ENCODE assay signal across 8 mouse cellular contexts in the genomic region with DNA sequence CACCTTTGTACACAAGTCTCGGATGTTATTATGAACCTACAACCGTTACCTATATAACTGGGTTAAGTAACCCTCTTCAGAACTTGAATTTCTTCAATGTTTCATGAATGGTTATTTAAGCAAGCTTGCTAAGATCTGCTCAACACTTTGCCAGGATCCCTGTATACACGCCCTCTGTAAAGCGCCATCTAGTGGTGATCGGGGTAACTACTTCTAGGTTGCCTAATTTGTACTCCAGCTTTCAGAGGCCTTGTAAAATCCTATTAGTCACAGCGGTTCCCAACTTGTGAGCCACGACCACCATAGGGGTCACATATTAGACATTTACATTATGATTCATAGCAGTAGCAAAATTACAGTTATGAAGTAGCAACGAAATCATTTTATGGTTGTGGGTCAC. TPM values are rescaled to one million over a fixed set of nuclear protein-coding genes. Genes with fewer than 3 reads are reported as not detected.
DNase-seq lines count a peak whose midpoint lies in the region; ATAC-seq and TF ChIP-seq lines count a peak whose summit lies in the region.

No protein-coding gene starts in this region.

- no peak overlapping the region for H3K4me2 ChIP-seq in intestine, postnatal 0 days (replicated peaks; ENCODE audit: low read depth)
- H3K4me2 ChIP-seq in midbrain, embryonic 16.5 days (ENCODE audit: low read length), result no peak overlapping the region

- no peak overlapping the region for H3K27ac ChIP-seq in intestine, postnatal 0 days (ENCODE audit: low read depth, low read length)
- H3K27ac ChIP-seq in limb, embryonic 10.5 days, result no peak overlapping the region
- H3K27ac ChIP-seq in midbrain, embryonic 16.5 days (ENCODE audit: low read length), result no peak overlapping the region

- DNase-seq in A20 (ENCODE audit: low read depth, low spot score) (peak; percentile 73), adipocyte (ENCODE audit: low spot score) (peak; percentile 83)
- peak; percentile 84 for DNase-seq in embryo, embryonic 10 days (ENCODE audit: low spot score)
- DNase-seq in gastrocnemius, adult 8-10 months (ENCODE audit: low spot score in 2 of 2), result peak; percentile 42 to 60
- DNase-seq in limb, embryonic 10.5 days (ENCODE audit: low spot score), result peak; percentile 79
- peak; percentile 66 to 88 for DNase-seq in spleen, postnatal 4 days (ENCODE audit: low spot score in 2 of 2)

- peak; percentile 92 for TF ChIP-seq CTCF in intestine, postnatal 0 days (IDR thresholded peaks at IDR 0.05; ENCODE audit: low read depth)

- H3K4me1 ChIP-seq in intestine, postnatal 0 days (replicated peaks; ENCODE audit: control insufficient read depth, insufficient read depth, low read length), result no peaks in the 10 kb centered on the region
- peaks cover 24% of the 10 kb centered on the region for H3K4me1 ChIP-seq in limb, embryonic 10.5 days
- peaks cover 9% of the 10 kb centered on the region for H3K4me1 ChIP-seq in midbrain, embryonic 16.5 days (ENCODE audit: control insufficient read depth, insufficient read depth, low read length)

- no peaks in the 10 kb centered on the region for H3K9me3 ChIP-seq in intestine, postnatal 0 days (ENCODE audit: control insufficient read depth)
- H3K9me3 ChIP-seq in limb, embryonic 10.5 days (replicated peaks), result no peaks in the 10 kb centered on the region
- H3K9me3 ChIP-seq in midbrain, embryonic 16.5 days (replicated peaks; ENCODE audit: control insufficient read depth, low read length, poor library complexity, severe bottlenecking), result no peaks in the 10 kb centered on the region

- ATAC-seq in intestine, postnatal 0 days, result no peak
- ATAC-seq in midbrain, embryonic 16.5 days, result 0 out of 2 replicates have a peak, but pooled peaks have one; percentile 23

- no peaks in the 10 kb centered on the region for H3K36me3 ChIP-seq in intestine, postnatal 0 days (ENCODE audit: control insufficient read depth, insufficient read depth)
- H3K36me3 ChIP-seq in limb, embryonic 10.5 days, result no peaks in the 10 kb centered on the region
- H3K36me3 ChIP-seq in midbrain, embryonic 16.5 days (ENCODE audit: control insufficient read depth, insufficient read depth, low read length), result no peaks in the 10 kb centered on the region

- no peak overlapping the region for H3K9ac ChIP-seq in intestine, postnatal 0 days (ENCODE audit: low read depth, low read length)
- no peak overlapping the region for H3K9ac ChIP-seq in midbrain, embryonic 16.5 days (ENCODE audit: low read depth, low read length)

- no peak overlapping the region for H3K4me3 ChIP-seq in intestine, postnatal 0 days (ENCODE audit: low read depth, low read length)
- no peak overlapping the region for H3K4me3 ChIP-seq in limb, embryonic 10.5 days
- no peak overlapping the region for H3K4me3 ChIP-seq in midbrain, embryonic 16.5 days (ENCODE audit: low read depth, low read length)

- no peaks in the 10 kb centered on the region for H3K27me3 ChIP-seq in intestine, postnatal 0 days (replicated peaks; ENCODE audit: control insufficient read depth, insufficient read depth, low read length)
- H3K27me3 ChIP-seq in limb, embryonic 10.5 days (ENCODE audit: low read depth, poor library complexity, severe bottlenecking), result 0 out of 2 replicates have a peak, but pooled peaks cover 3% of the 10 kb centered on the region
- no peaks in the 10 kb centered on the region for H3K27me3 ChIP-seq in midbrain, embryonic 16.5 days (ENCODE audit: control insufficient read depth, insufficient read depth, low read depth, low read length)

- WGBS in intestine, postnatal 0 days, result 23% methylated on average over 8 of the region's 8 CpGs
- 20% methylated on average over 8 of the region's 8 CpGs for WGBS in limb, embryonic 10.5 days
- 20% methylated on average over 8 of the region's 8 CpGs for WGBS in midbrain, embryonic 16.5 days

RNA-seq across cellular contexts. Expression of gene Ccdc81, which starts 4.5 kb away (rescaled TPM):
- not detected for total RNA-seq in gastrocnemius, adult 8-10 months (2022)
- polyA plus RNA-seq in intestine, postnatal 0 days (2015; fragmentation: Nextera tagmentation; extraction: Ambion mirVana), result 0.04 and 0.08 TPM in 2 replicates
- 0.08 TPM in 1 of 2 replicates, not detected in the other for polyA plus RNA-seq in limb, embryonic 10.5 days (2016; fragmentation: Nextera tagmentation; extraction: Ambion mirVana)
- polyA plus RNA-seq in midbrain, embryonic 16.5 days (2015; fragmentation: Nextera tagmentation; extraction: Ambion mirVana), result 1.1 and 1.6 TPM in 2 replicates

RNA-seq across cellular contexts. Expression of gene Hikeshi, which starts 33.1 kb away (rescaled TPM):
- total RNA-seq in gastrocnemius, adult 8-10 months (2022), result 100 to 1,000 TPM; 127 to 172 (median 151) TPM
- 60.5 and 63.9 TPM in 2 replicates for polyA plus RNA-seq in intestine, postnatal 0 days (2015; fragmentation: Nextera tagmentation; extraction: Ambion mirVana)
- polyA plus RNA-seq in limb, embryonic 10.5 days (2016; fragmentation: Nextera tagmentation; extraction: Ambion mirVana), result 138 and 152 TPM in 2 replicates
- 136 and 144 TPM in 2 replicates for polyA plus RNA-seq in midbrain, embryonic 16.5 days (2015; fragmentation: Nextera tagmentation; extraction: Ambion mirVana)
